Mouse (Mus musculus) urinary bladder, postnatal 25 days (tissue): ENCODE results near the gene Kcnk18.

ENCODE experiments used
- DNase-seq: peaks from one replicate; pipeline ENCODE4 v3.0.0; 2022; ENCODE audit warnings: low spot score

Kcnk18 gene

DNA sequence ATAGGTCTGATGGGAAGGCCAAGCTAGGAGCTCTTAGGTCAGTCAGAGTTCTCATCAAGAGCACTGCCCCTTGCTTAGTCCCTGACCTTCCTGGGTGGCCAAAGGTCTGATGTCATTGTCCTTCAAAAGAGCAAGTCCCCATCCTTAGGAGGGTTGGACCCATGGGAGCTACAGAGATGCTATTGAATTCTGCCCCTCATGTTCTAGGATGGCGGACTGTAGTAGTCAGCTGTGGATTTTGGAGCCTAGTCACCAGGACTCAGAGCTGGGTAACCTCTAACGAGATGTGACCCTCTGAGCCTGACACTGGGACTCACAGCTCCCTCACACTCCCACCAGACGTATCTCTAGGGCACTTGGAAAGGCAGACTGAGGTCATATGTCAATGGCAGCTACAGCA lies 9.4 kb downstream of the Kcnk18 start:
- no peak for DNase-seq

DNA sequence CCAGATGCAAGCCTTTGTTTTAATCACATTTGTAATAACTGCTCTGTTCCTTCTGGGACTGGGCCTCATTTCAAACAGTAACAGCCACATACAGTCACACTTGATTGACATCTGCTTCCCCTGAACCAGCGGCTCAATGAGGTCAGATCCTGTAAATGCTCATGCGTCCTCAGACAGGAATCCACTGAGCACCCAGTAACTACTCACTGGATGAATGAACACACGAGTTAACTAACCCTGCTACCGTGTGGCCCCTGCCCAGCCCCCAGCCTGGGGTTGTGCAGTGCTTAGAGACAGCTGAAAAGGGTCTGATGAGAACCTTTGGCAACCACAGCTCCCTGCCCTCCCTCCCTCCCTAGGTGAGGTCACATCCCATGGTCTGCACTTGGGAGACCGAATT lies 13.8 kb downstream of the Kcnk18 start:
- DNase-seq, result no peak

DNA sequence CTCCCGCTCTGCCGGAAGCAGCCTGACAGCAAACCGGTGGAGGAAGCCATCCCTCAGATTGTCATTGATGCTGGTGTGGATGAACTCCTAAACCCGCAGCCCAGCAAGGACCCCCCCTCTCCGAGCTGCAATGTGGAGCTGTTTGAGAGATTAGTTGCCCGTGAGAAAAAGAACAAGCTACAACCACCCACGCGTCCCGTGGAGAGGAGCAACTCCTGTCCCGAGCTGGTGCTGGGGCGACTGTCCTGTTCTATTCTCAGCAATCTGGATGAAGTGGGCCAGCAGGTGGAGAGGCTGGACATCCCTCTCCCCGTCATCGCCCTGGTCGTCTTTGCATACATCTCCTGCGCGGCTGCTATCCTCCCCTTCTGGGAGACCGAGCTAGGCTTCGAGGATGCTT lies 16.0 kb downstream of the Kcnk18 start:
- no peak for DNase-seq

DNA sequence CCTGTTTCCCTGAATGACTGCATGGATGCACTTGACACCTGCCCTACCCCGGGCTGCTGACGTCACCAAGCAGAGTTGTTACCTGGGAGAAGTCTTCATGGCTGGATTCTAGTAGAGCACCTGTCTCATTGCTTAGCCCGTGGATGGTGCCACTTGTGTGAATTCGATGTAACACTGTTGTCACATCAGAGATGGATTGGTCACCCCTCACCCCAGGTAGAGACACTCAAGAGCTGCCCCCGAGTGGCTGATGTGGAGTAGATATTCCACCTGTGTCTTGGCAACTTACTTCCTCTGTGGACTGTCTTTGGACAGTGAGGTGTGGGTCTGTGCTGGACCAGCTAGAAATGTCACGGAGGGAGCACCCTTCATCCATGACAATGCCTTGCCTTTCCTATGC lies 17.0 kb downstream of the Kcnk18 start:
- DNase-seq, result no peak

DNA sequence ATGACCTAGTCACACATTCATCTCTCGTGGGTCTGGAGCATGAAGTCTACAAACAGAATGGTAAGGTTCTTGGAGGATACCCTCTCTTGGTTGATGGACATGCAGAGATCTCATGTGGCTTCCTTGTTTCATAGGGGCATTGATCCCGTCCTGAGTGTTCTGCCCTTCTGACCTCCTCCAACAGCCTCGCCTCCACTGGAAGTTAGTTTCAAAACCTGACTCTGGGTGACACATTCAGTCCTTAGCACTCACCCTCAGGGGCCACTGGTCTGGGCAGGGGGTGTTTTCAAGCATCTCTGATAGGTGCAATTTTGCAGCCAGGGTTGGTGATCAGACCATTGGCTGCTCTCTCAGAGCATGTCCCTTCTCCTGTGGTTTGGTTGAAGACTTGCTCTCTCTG lies 19.6 kb downstream of the Kcnk18 start:
- no peak for DNase-seq

DNA sequence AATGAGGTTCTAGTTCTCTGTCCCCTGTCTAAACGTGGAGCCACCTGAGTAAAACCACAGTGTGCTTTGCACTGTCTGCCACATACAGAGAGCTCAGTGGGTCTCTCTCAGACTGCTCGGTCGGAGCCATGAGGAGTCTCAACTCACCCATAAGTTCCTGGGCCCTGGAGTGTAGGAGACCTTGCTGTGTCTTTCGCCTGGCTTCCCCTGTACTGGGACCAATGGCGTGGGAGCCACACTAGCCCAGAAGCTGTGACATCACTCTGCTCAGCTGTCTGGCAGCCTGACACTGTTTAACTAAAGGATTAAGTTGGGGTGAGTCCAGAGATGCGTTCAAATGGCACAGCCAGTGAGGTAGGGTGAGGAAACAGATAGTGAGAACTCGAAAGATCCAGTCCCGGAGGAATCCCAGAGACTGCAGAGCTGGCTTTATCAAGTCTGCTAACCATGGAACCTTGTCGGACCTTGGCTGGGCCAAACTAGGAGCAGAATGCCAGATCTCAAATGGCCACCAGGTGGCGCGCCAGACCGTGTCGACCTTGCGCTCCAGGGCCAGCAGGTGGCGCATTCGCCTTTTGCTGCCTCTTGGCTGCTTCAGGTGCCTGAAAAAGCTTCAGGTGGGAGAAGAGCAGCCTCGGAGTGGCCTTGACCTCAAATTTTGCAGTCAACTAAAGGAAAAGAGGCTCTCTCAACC lies 20.3 kb downstream of the Kcnk18 start:
- DNase-seq, result peak; percentile 86

DNA sequence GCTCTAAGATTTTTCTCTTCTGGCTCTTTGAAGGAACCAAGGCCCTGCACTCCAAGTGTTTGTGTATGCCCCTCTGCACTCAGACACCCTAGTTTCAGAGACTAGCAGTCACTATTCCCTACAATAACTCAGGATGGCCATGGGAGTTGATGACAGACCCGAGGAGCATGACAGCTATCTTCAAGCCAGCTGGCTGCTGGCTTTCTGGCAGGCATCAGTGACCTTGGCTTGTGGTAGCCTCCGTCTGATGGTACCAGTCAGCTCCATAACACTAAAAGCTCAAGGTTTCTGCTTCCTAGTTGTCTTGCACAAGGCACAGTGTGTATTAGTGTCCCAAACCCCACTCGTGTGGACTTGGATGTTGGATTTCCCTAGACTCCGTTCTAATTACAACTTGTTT lies 23.0 kb downstream of the Kcnk18 start:
- no peak for DNase-seq

DNA sequence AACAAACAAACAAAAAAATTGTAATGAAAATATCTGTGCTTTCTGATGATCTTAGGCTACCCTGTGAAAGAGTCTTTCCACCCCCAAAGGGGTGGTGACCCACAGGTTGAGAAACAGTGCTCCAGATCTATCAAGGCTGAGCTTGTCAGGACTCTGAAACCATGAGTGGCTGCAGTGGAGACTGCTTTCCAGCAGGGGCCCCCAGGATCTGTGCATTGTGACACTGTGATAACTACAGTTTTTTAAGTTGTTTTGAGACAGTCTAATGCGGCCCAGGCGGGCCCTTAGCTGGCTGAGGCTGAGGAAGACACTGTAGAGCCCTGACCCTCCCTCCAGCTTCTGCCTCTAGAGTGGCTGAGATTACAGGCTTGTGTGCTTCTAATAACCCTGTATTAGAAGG lies 24.0 kb downstream of the Kcnk18 start:
- no peak for DNase-seq

DNA sequence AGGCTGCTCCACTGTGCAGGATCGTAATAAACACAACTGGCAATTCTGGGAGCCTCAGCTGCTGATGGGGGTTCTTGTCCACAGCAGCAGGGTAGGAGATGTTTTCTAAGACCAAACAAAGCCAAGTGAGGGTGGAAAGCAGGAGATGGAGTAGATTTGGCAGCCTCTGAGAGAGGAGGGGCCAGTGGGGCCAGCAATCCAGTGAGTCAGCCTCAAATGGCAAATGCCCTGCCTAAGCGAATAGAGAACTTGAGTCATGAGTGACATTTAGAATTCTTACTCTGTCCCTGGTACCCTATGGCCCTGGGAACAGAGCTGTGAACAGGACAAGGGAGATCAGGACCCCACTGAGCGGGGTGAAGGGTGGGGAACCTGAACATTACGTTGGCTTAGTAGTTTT lies 29.1 kb downstream of the Kcnk18 start:
- DNase-seq, result no peak

DNA sequence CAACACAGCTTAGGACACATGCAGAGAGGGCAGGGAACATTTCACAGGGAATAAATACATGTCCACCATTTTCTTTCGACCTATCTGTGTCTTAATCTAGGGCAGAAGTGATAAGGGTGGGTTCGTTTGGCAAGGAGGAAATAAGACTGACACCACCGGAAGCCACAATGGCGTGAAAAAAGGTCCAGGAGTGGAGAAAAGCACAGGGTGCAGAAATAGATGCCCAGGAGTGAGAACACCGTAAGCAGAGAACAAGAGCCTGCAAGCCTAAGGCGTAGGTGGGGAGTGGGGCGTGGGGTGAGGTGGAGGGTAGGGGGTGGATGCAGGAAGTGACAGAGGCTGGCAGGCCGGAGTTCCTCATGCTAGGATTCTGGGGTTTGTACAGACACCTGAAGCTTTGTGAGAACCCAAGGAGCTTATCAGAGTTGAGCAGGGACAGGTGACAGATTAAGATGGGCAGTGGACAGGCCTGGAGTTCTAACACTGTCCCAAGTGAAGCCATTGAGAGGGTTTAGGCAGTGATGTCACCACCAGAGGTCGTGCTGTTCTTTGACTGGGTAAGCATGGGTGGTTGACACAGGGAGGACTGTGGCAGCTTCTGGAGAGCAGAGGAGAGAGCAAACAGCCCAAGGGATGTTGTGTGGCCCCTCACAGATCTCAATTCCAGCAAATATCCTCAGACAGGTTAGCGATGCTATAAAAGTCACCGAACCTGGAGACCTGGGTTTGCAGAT lies 29.7 kb downstream of the Kcnk18 start:
- no peak for DNase-seq

DNA sequence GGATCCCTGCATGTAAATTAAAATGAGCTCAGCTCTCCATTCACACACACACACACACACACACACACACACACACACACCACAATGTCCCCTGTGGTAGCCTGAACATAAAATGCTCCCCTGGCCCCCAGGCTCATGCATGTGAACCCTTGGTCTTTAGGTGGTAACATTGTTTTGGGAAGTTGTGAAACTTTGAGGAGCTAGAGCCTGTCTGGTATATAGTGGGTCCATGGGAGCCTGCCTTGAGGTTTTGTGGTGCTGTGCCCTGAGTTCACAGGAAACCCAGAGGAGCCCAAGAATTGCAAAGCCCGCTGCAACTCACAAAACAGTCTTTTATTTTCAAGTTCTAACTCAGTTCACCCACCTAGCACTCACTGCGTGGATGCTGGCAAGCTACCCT lies 33.6 kb downstream of the Kcnk18 start:
- DNase-seq, result no peak

DNA sequence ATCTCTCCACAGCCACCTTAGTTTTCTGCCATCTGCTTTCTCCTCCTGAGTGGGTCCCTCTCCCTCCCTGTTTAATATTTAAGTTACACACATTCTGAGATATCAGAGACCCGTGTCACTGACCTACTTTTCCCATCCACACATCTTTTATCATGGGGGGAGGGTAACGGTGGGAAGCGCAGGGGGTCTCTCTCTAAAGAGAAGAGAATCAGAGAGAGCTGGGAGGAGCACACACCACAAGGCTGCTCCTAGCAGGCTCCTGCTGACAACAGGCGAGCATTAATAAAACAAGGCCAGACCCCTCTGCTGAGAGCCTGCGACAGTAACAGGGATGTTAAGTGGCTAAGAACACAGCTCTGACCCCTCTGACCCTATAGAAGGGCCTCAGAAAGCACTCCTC lies 40.6 kb downstream of the Kcnk18 start:
- DNase-seq, result no peak

DNA sequence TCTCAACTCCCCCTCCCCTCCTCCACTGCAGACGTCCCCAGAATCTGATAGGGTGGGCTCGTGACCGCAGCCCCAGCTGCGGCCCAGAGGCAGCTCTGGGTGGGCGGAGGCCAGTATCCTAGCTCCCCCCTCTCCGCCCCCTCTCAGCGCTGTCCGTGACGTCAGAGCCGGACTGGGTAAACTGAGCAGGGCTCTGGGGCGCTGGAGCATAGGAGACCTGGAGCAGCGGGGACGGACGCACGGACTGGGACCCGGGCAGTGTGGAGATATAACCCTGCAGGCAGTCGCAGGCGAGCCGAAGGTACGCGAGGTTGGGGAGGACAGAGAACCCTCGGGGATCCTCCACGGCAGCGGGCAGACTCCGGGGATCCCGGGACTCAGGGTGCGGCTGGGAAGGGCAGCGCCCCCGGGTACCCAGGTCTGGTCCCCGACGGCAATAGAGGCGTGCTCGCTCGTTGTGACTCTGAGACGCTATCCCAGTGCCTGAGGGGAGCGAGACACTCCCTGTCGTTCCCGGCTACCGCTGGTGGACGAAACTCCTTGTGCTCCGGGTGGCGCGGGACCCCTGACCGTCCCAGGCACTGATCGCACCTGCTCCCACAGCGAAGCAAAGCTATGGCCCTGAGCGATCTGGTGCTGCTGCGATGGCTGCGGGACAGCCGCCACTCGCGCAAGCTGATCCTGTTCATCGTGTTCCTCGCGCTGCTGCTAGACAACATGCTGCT lies 41.9 kb downstream of the Kcnk18 start, which contains the start of gene Slc18a2:
TSS of gene Slc18a2 (plus strand) at position 179 of the 725 bp plus-strand sequence.
- DNase-seq, result no peak

DNA sequence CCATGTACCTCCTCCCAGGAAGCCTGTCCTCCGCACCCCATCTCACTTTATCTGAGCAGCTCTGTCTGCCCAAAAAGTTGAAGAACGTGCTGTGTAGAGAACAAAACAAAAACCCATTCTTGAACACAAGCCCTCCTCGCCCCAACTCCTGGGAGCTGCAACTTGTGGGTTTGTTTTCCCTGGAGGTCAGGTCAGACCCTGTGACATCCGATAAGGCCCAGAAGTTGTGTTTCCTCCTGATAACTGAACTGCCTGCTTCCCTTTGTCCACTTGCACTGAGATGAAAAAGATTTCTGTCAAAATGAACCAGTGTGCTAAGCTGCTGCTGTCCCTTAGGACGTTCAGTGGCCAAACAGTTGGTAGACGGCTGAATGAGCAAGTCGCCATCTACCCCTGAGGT lies 42.6 kb downstream of the Kcnk18 start:
- DNase-seq, result no peak

DNA sequence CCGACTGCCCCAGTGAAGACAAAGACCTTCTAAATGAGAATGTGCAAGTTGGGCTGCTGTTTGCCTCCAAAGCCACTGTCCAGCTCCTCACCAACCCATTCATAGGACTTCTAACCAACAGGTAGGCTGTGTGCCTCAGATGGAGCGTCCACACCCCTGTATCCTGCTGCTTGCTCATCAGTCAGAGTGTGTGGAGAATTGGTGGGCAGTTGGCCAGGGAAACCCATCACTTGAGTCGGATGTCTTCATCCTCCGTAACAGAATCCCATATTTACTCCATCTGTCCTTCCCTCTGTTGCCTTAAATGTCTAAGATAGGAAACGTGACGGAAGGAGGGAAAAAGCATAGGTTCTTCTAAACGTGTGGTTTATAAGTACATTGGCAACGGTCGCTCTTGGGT lies 44.2 kb downstream of the Kcnk18 start:
- no peak for DNase-seq

DNA sequence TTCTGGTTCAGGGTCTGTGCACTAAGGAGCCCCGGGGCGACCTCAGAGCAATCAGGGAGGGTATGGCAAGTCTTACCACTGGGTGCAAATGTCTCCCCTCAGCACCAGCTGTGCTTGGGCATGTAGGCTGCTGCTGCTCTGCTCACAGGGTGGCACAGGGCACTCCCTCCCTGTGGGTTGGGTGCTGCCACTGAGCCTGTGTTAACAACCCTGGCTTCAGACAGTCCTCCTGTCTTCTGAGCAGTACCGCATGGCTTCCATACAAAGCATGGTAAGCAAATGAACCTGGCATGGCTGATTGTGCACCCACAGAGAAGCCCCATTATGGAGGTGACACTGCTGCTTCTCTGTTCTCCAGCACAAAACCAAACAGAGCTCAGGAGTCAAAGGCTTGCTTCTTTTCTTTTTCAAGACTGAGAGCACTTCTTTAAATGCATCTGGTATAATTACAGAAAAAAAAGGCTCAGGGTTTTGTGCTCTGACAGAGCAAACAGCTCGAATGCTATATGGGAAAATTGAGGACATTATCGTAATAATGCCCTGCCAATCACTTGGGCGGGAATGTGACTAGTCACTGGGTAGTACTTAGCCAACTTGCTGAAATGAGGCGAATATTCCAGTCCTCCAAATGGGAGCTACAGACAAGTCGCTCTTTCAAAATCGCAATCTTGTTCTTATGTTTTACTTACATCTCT lies 46.0 kb downstream of the Kcnk18 start:
- DNase-seq, result no peak

DNA sequence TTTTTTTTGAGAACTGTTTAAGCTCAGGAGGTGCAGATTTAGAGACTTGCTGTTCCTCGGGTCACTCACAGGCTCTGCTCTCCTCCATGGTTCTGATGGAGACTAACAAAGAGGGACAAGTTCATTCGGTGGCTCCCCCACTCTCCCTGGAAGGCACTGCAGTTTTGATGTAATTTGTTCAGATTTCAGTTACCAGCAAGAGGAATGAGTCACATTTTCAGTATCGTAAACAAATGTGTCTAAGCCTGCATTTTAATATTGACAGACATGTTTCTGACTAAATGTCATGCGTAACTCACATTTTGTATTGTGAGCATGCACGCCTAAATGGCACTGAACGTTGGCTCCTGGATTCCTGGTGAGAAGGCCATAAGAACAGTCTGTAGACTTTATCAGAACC lies 46.9 kb downstream of the Kcnk18 start:
- DNase-seq, result no peak

DNA sequence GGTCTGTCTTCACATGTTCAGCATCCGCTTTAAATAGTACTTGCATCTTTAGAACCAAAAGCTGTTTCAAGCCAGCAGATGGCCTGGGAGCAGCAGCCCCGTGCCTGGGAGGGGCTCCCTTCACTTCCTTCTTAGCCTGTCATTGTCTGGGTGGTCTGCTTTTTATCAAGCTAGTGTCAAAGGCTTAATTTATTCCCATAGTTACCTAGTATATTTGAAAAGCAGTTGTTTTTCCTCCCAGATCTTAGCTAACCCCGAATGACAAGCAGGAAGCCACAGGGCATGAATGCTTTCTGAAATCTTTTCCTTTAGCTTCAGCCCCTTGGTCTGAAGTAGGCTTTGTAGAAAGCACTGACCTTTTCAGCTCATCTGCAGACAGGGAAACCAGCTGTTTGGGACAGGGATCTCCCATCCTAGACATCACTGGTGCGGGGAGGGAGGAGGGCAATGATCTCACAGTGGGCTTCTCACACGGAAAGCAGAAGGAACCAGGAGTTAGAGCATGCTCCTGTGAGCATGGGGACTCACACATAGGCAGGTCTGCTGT lies 48.5 kb downstream of the Kcnk18 start:
- no peak for DNase-seq

DNA sequence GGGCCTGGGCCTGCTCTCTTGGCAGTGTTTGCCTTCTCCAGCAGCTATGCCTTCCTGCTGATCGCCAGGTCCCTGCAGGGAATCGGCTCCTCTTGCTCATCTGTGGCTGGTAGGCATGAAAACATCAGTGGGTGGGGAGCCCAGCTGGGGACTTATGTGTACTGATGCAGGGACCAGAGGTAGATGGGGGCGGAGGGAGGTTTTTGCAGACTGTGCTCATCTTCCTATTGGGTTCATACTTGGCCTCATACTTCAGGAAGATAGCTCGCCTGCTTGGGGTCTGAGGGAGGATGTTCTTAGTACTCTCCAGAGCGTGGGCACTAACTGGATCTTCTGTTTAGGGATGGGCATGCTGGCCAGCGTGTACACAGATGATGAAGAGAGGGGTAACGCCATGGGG lies 54.2 kb downstream of the Kcnk18 start:
- no peak for DNase-seq

DNA sequence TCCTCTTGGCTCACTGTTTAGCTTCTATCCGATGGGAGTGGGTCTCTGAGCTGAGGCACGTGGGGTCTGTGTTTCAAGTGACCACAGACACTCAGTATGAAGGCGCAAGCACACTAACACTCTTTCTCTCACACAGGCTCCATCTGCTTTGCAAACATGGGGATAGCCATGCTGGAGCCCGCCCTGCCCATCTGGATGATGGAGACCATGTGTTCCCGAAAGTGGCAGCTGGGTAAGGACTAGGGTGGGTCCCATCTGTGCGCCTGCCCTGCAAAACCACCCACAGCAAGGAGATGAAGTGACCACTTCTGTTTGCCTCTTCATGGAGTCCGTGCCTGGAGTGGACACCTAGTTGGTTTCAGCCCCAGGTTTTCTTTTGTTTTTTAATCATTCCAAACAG lies 57.3 kb downstream of the Kcnk18 start:
- no peak for DNase-seq

DNA sequence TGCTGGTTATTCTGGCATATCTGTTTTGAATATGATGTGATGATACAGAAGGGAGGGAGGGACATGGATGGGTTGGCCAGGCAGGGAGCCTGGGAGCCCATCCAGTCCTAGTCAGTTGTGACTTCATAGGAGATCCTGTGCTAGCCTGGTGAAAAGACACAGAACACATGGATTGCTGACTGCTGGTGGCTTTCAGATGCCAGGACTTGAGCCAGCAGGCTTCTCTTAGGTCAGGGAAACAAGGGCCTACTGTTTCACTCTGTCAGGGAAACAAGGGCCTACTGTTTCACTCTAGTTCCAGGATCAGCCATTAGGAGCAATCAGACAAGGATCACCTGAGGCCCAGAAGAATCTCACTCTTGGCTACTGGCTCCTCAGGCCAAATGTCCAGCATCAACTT lies 61.8 kb downstream of the Kcnk18 start:
- DNase-seq, result no peak

DNA sequence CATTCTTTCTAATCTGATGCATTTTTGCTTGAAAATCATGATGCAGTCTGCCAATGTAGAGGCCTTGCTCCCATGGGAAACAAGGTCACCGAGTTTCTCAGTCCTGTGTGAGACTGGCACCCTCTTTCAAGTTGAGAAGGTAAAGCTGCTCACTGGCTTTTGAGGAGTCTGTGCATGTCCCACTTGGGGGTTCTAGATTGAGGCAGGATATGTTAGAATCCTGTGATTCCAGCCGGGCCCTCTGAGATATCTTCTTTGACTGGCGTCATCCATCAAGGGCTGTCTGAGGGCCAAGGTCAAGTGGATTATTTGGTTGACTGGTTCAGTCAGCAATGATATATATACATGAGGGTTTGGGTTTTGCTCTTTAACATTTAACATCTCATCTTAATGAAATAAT lies 63.0 kb downstream of the Kcnk18 start:
- DNase-seq, result no peak
